Mouse (Mus musculus) liver, embryonic 13.5 days (tissue): Measurements from ENCODE around the gene Tc2n. TPM values are rescaled to one million over a fixed set of nuclear protein-coding genes. Genes with fewer than 3 reads are reported as not detected.
"Not testable (repeated sequence)": the region's sequence is repeated elsewhere in the genome, so short reads cannot be mapped to it uniquely, and the experiment has no call there.

ENCODE experiments used
- ATAC-seq: fragments of 200-750 bp; cut with Nextera tagmentation; 2 replicates; pipeline ENCODE4 v1.8.0; 2017; ENCODE audit warnings: low read depth, mild to moderate bottlenecking, moderate number of reproducible peaks, moderate library complexity
- DNase-seq: peaks from one replicate; pipeline ENCODE4 v3.0.0; 2022
- H3K27ac ChIP-seq: fragments of 300-500 bp; sonication (generic); 2 replicates; pipeline ENCODE4 v1.5.1; 2015; ENCODE audit warnings: moderate library complexity, mild to moderate bottlenecking, inconsistent platforms
- H3K27me3 ChIP-seq: fragments of 300-500 bp; sonication (generic); 2 replicates; pipeline ENCODE4 v1.6.1; 2015; ENCODE audit warnings: mild to moderate bottlenecking, inconsistent platforms
- H3K36me3 ChIP-seq: fragments of 300-500 bp; sonication (generic); 2 replicates; pipeline ENCODE4 v1.6.1; 2015; ENCODE audit warnings: mild to moderate bottlenecking, inconsistent platforms
- H3K4me1 ChIP-seq: fragments of 300-500 bp; sonication (generic); replicated peaks from 2 replicates; pipeline ENCODE4 v1.6.1; 2015; ENCODE audit warnings: inconsistent platforms
- H3K4me2 ChIP-seq: fragments of 300-500 bp; sonication (generic); 2 replicates; pipeline ENCODE4 v1.6.1; 2015; ENCODE audit warnings: inconsistent platforms, mild to moderate bottlenecking, moderate library complexity
- H3K4me3 ChIP-seq: fragments of 300-500 bp; sonication (generic); replicated peaks from 2 replicates; pipeline ENCODE4 v1.5.1; 2015; ENCODE audit warnings: mild to moderate bottlenecking, inconsistent platforms
- H3K9ac ChIP-seq: fragments of 300-500 bp; sonication (generic); 2 replicates; pipeline ENCODE4 v1.6.1; 2015; ENCODE audit warnings: mild to moderate bottlenecking, inconsistent platforms
- H3K9me3 ChIP-seq: fragments of 300-500 bp; sonication (generic); replicated peaks from 2 replicates; pipeline ENCODE4 v1.6.1; 2016; ENCODE audit warnings: inconsistent platforms
- WGBS: fragments of 180-500 bp; shearing (Covaris S2); methylation state at CpG from one replicate; pipeline ENCODE4 v1.1.7; 2015; ENCODE audit not compliant: insufficient replicate concordance; 5-methylcytosine and 5-hydroxymethylcytosine counted together
- polyA plus RNA-seq: library from polyadenylated mRNA; unstranded; fragments of >200 nt; fragmentation: Nextera tagmentation; extraction: Ambion mirVana; gene quantifications from 2 replicates; pipeline ENCODE4 v1.2.1, GENCODE M21; 2015

Gene Tc2n
- polyA plus RNA-seq, 1 experiment from 2014 or later: 0.05 TPM

GRCm38 (mm10) chr12:101718755-101719150, 430 bp upstream of the Tc2n start:
- peak overlapping the region; percentile 90 for H3K4me2 ChIP-seq
- no peak for DNase-seq
- peak; percentile 65 for ATAC-seq
- H3K27ac ChIP-seq: no peak overlapping the region
- H3K9ac ChIP-seq: peak overlapping the region; percentile 43; the same call in 1 of the 2 replicates
- H3K36me3 ChIP-seq: no peaks in the 10 kb centered on the region
- H3K4me1 ChIP-seq: peaks cover 8% of the 10 kb centered on the region
- 1% methylated on average over 9 of the region's 9 CpGs for WGBS
- H3K9me3 ChIP-seq: no peaks in the 10 kb centered on the region
- H3K4me3 ChIP-seq: peak overlapping the region; percentile 66
- H3K27me3 ChIP-seq: peaks cover 19% of the 10 kb centered on the region

DNA sequence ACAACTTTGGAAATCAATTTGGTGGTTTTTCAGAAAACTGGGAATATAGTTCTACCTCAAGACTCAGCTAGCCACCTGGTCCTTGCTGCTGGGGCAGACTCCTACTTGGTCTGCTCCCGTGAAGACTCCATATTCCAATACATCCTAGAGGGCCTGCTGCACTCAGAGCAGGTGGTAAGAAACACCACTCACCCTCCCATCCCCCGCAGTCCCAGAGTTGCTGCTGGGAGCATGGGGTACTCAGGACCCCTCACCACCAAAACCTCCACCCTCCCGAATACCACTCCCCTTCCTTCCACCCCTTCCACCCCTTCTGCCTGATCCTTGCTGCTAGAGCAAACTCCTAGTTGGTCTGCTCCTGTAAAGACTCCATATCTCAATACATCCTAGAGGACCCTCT, 19.1 kb downstream of the Tc2n start:
- no peak for ATAC-seq
- Histone ChIP-seq H3K36me3 (no peaks in the 10 kb centered on the region), H3K4me1 (no peaks in the 10 kb centered on the region), H3K4me2 (no peak overlapping the region), H3K9me3 (no peaks in the 10 kb centered on the region), H3K4me3 (no peak overlapping the region), H3K27me3 (no peaks in the 10 kb centered on the region), H3K9ac (no peak overlapping the region), H3K27ac (no peak overlapping the region)
- no peak for DNase-seq
- 51% methylated on average over 3 of the region's 3 CpGs for WGBS

GRCm38 (mm10) chr12:101696521-101696920, 21.8 kb downstream of the Tc2n start:
- Histone ChIP-seq H3K9me3 (no peaks in the 10 kb centered on the region), H3K27ac (no peak overlapping the region), H3K4me2 (no peak overlapping the region), H3K36me3 (no peaks in the 10 kb centered on the region), H3K9ac (no peak overlapping the region), H3K27me3 (no peaks in the 10 kb centered on the region), H3K4me3 (no peak overlapping the region), H3K4me1 (no peaks in the 10 kb centered on the region)
- ATAC-seq (no peak), DNase-seq (no peak)
- 51% methylated on average over 1 of the region's 1 CpGs for WGBS

- no peaks in the 10 kb centered on the region for H3K9me3 ChIP-seq
- H3K4me2 ChIP-seq: no peak overlapping the region
- H3K27me3 ChIP-seq: no peaks in the 10 kb centered on the region
- ATAC-seq: no peak
- H3K4me3 ChIP-seq: no peak overlapping the region
- H3K9ac ChIP-seq: no peak overlapping the region
- H3K4me1 ChIP-seq: no peaks in the 10 kb centered on the region
- H3K36me3 ChIP-seq: no peaks in the 10 kb centered on the region
- DNase-seq: no peak
- 76% methylated on average over 2 of the region's 2 CpGs for WGBS
- no peak overlapping the region for H3K27ac ChIP-seq
Measured at GRCm38 (mm10) chr12:101680538-101680937, 37.8 kb downstream of the Tc2n start.

- Histone ChIP-seq H3K4me3 (no peak overlapping the region), H3K4me2 (no peak overlapping the region), H3K9me3 (no peaks in the 10 kb centered on the region), H3K36me3 (no peaks in the 10 kb centered on the region), H3K27me3 (no peaks in the 10 kb centered on the region), H3K4me1 (no peaks in the 10 kb centered on the region), H3K9ac (no peak overlapping the region), H3K27ac (no peak overlapping the region)
- 73% methylated on average over 2 of the region's 2 CpGs for WGBS
- DNase-seq (no peak), ATAC-seq (no peak)
Measured at GRCm38 (mm10) chr12:101667502-101667901, 50.8 kb downstream of the Tc2n start.

GRCm38 (mm10) chr12:101633137-101633536, 85.2 kb downstream of the Tc2n start:
- H3K9ac ChIP-seq: no peak overlapping the region
- H3K27ac ChIP-seq: no peak overlapping the region
- H3K27me3 ChIP-seq: no peaks in the 10 kb centered on the region
- no peak overlapping the region for H3K4me2 ChIP-seq
- ATAC-seq: no peak
- H3K9me3 ChIP-seq: no peaks in the 10 kb centered on the region
- H3K36me3 ChIP-seq: no peaks in the 10 kb centered on the region
- 52% methylated on average over 1 of the region's 1 CpGs for WGBS
- H3K4me3 ChIP-seq: no peak overlapping the region
- no peaks in the 10 kb centered on the region for H3K4me1 ChIP-seq
- DNase-seq: no peak

- DNase-seq, H3K36me3 ChIP-seq, H3K9ac ChIP-seq, H3K4me2 ChIP-seq, H3K4me1 ChIP-seq, H3K9me3 ChIP-seq, H3K27ac ChIP-seq, H3K4me3 ChIP-seq, H3K27me3 ChIP-seq, ATAC-seq: not testable (repeated sequence)
Measured at GRCm38 (mm10) chr12:101606622-101607021, 111.7 kb downstream of the Tc2n start.

Other genes with a start within 250 kb of the Tc2n start
- 5.6 and 6.3 TPM in 2 replicates for gene Fbln5, start 100.5 kb upstream of the Tc2n start, polyA plus RNA-seq
- 8.9 and 9.0 TPM in 2 replicates for gene Trip11, start 194.7 kb upstream of the Tc2n start, polyA plus RNA-seq
- gene Atxn3, start 239.7 kb upstream of the Tc2n start, polyA plus RNA-seq: 10.5 and 16.8 TPM in 2 replicates